Mouse (Mus musculus): ENCODE results near the gene Fam117b. TPM values are rescaled to one million over a fixed set of nuclear protein-coding genes. Genes with fewer than 3 reads are reported as not detected.

The Fam117b gene
- total and polyA plus RNA-seq, 3 experiments, result 5.2 to 24.6 (median 10.6) TPM

DNA sequence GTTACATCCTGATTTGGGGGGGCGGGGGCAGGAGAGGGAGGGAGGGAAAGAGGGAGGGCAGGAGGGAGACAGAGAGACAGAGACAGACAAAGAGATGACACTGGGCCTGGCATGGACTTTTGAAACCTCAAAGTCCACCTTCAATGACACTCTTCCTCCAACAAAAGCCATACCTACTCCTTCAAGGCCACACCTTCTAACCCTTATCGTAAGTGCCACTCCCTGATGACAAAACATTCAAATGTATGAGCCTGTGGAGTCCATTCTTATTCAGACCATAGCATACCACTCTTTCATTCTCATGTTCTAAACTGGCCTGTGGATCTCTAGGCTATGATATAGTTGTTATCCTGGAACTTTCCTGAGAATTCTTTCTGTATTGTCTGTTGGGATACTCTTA is 11.6 kb downstream of the Fam117b start:
- peaks cover 2% of the 10 kb centered on the region for H3K36me3 ChIP-seq (ENCODE audit: control insufficient read depth, insufficient read depth, low read length)
- H3K9ac ChIP-seq (ENCODE audit: low read depth, low read length), result no peak overlapping the region
- TF ChIP-seq EP300 (IDR thresholded peaks at IDR 0.05; ENCODE audit: insufficient read depth, low read depth, low read length), result no peak
- no peak for TF ChIP-seq CTCF (IDR thresholded peaks at IDR 0.05)
- no peak for TF ChIP-seq POLR2A (IDR thresholded peaks at IDR 0.05; ENCODE audit: insufficient read depth, low read depth, low read length)
- no peaks in the 10 kb centered on the region for H3K27me3 ChIP-seq (ENCODE audit: control insufficient read depth, insufficient read depth, low read length)
- H3K27ac ChIP-seq, result no peak overlapping the region
- DNase-seq, result no peak
- H3K79me2 ChIP-seq (replicated peaks; ENCODE audit: control insufficient read depth, insufficient read depth, low read length), result peaks cover 8% of the 10 kb centered on the region
- intact Hi-C loops (cut with DNase I), result no loop called here
- H3K4me3 ChIP-seq, result no peak overlapping the region
- peaks cover 2% of the 10 kb centered on the region for H3K4me1 ChIP-seq (ENCODE audit: control insufficient read depth, insufficient read depth, low read length)
- WGBS, result 85% methylated on average over 2 of the region's 2 CpGs

DNA sequence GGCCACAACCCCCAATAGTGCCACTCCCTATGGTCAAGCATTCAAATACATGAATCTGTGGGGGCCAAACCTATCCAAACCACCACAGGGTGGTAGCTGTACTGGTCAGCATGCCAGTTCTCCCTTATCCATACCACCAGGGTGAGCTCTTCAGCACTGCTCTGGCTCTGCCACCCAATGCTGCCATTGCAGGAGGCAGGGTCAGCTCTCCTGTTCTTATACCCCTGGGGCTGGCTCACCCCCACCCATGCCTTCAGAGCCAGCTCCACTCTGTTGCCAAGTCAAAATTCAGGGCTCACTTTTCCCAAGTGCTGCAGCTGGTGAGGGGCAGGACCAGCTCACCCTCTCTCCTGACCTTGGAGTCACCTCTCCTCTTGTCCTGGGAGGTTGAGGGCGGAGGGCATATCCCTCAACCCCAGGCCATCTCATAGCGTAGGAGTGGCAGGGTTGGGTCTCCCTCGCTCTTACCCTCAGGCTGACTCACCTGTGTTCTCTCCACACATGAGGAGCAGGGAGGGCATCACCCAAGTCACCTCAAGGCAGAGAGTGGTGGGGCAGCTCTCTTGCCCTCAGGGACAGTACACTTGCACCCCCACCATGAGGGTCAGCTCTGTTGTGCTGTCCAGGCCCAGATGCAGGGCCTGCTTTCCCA is 13.3 kb downstream of the Fam117b start:
- no peaks in the 10 kb centered on the region for H3K27me3 ChIP-seq (ENCODE audit: control insufficient read depth, insufficient read depth, low read length)
- intact Hi-C loops (cut with DNase I), result no loop called here
- TF ChIP-seq CTCF (IDR thresholded peaks at IDR 0.05) (no peak), EP300 (IDR thresholded peaks at IDR 0.05; ENCODE audit: insufficient read depth, low read depth, low read length) (no peak), POLR2A (IDR thresholded peaks at IDR 0.05; ENCODE audit: insufficient read depth, low read depth, low read length) (no peak)
- DNase-seq, result no peak
- H3K4me3 ChIP-seq, result no peak overlapping the region
- 95% methylated on average over 3 of the region's 3 CpGs for WGBS
- peaks cover 3% of the 10 kb centered on the region for H3K36me3 ChIP-seq (ENCODE audit: control insufficient read depth, insufficient read depth, low read length)
- no peak overlapping the region for H3K27ac ChIP-seq
- peaks cover 6% of the 10 kb centered on the region for H3K4me1 ChIP-seq (ENCODE audit: control insufficient read depth, insufficient read depth, low read length)
- no peak overlapping the region for H3K9ac ChIP-seq (ENCODE audit: low read depth, low read length)
- peaks cover 8% of the 10 kb centered on the region for H3K79me2 ChIP-seq (replicated peaks; ENCODE audit: control insufficient read depth, insufficient read depth, low read length)

DNA sequence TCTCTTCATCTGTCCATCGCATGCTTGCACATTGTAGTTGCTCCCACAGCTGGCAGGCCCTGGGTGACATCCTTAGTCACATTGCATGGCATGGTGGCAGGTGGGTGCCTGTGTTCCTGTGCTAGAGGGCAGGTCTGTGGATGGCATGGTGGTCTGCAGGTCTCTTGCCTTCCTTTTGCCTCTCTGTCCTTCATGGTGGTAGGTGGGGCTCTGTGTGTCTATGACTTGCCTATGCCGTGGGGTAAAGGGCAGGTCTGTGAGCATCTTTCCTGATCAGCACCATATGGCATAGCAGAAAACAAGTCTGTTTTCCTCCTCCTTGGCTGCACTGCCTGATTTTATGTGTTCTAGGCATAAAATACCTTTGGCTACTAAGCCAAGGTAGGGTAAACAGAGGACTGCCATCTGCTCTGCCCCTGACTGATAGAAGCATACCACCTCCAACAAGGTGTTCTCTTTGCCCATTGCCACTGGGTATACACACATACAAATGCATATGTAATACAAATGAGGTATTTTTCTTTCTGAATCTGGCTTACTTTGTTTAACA is 14.4 kb downstream of the Fam117b start:
- intact Hi-C loops (cut with DNase I), result no loop called here
- TF ChIP-seq POLR2A (IDR thresholded peaks at IDR 0.05; ENCODE audit: insufficient read depth, low read depth, low read length) (no peak), EP300 (IDR thresholded peaks at IDR 0.05; ENCODE audit: insufficient read depth, low read depth, low read length) (no peak), CTCF (IDR thresholded peaks at IDR 0.05) (no peak)
- Histone ChIP-seq H3K4me1 (ENCODE audit: control insufficient read depth, insufficient read depth, low read length) (peaks cover 6% of the 10 kb centered on the region), H3K4me3 (no peak overlapping the region), H3K79me2 (replicated peaks; ENCODE audit: control insufficient read depth, insufficient read depth, low read length) (peaks cover 8% of the 10 kb centered on the region), H3K27ac (no peak overlapping the region), H3K27me3 (ENCODE audit: control insufficient read depth, insufficient read depth, low read length) (no peaks in the 10 kb centered on the region), H3K9ac (ENCODE audit: low read depth, low read length) (no peak overlapping the region), H3K36me3 (ENCODE audit: control insufficient read depth, insufficient read depth, low read length) (peaks cover 3% of the 10 kb centered on the region)
- DNase-seq, result no peak
- 93% methylated on average over 2 of the region's 2 CpGs for WGBS

DNA sequence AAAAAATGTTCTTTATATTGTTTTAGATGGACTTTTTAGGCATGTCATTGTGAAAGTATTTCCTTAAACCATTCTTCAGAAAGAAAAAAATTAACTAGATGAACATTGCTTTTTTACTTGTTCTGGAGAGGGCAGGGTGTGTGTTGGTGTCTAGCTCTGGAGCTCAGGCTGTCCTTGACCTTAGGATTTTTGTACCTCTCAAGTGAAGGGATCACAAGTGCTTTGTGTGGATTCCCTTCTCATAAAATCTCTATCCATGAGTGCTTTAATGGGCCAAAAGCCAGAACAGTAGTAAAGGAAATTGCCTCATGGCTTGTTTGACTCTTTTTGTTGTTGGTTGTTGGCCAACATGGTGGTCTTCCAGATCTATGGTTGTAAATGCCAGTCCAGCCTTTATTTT is 18.1 kb downstream of the Fam117b start:
- Histone ChIP-seq H3K27me3 (ENCODE audit: control insufficient read depth, insufficient read depth, low read length) (no peaks in the 10 kb centered on the region), H3K4me1 (ENCODE audit: control insufficient read depth, insufficient read depth, low read length) (peaks cover 6% of the 10 kb centered on the region), H3K27ac (no peak overlapping the region), H3K79me2 (replicated peaks; ENCODE audit: control insufficient read depth, insufficient read depth, low read length) (peaks cover 15% of the 10 kb centered on the region), H3K4me3 (no peak overlapping the region), H3K36me3 (ENCODE audit: control insufficient read depth, insufficient read depth, low read length) (peaks cover 4% of the 10 kb centered on the region), H3K9ac (ENCODE audit: low read depth, low read length) (no peak overlapping the region)
- no peak for DNase-seq
- intact Hi-C loops (cut with DNase I), result loop anchor here (2.0 kb wide), 1 partner anchor 16 kb away; no protein-coding TSS in a partner anchor
- TF ChIP-seq EP300 (IDR thresholded peaks at IDR 0.05; ENCODE audit: insufficient read depth, low read depth, low read length) (no peak), POLR2A (IDR thresholded peaks at IDR 0.05; ENCODE audit: insufficient read depth, low read depth, low read length) (no peak), CTCF (IDR thresholded peaks at IDR 0.05) (no peak)

DNA sequence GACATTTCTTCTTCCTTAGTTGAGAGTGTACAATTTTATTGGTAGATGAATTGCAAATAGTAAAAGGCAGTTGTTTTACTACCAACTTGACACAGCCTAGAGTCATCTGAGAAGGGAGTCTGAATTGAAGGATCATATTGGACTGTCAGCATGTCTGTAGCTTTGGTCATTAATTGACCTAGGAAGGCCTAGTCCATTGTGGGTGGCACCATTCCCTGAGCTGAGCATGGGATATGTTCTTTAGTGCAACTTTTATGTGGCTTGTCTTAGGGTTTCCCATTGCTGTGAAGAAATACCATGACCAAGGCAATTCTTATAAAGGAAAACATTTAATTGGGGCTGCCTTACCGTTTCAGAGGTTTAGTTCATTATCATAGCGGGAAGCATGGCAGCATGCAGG is 20.2 kb downstream of the Fam117b start:
- Histone ChIP-seq H3K9ac (ENCODE audit: low read depth, low read length) (no peak overlapping the region), H3K4me3 (no peak overlapping the region), H3K4me1 (ENCODE audit: control insufficient read depth, insufficient read depth, low read length) (peaks cover 6% of the 10 kb centered on the region), H3K27ac (no peak overlapping the region), H3K27me3 (ENCODE audit: control insufficient read depth, insufficient read depth, low read length) (no peaks in the 10 kb centered on the region), H3K36me3 (ENCODE audit: control insufficient read depth, insufficient read depth, low read length) (peaks cover 4% of the 10 kb centered on the region), H3K79me2 (replicated peaks; ENCODE audit: control insufficient read depth, insufficient read depth, low read length) (peaks cover 9% of the 10 kb centered on the region; the same call in 1 of the 2 replicates)
- WGBS, result 98% methylated on average over 2 of the region's 2 CpGs
- no peak for TF ChIP-seq POLR2A (IDR thresholded peaks at IDR 0.05; ENCODE audit: insufficient read depth, low read depth, low read length)
- no peak for TF ChIP-seq EP300 (IDR thresholded peaks at IDR 0.05; ENCODE audit: insufficient read depth, low read depth, low read length)
- TF ChIP-seq CTCF (IDR thresholded peaks at IDR 0.05), result no peak
- no peak for DNase-seq
- intact Hi-C loops (cut with DNase I), result no loop called here

GRCm38 (mm10) chr1:59941063-59941462 is 28.3 kb downstream of the Fam117b start:
- intact Hi-C loops (cut with DNase I), result no loop called here
- no peak for DNase-seq
- peaks cover 4% of the 10 kb centered on the region for H3K4me1 ChIP-seq (ENCODE audit: control insufficient read depth, insufficient read depth, low read length)
- no peak overlapping the region for H3K27ac ChIP-seq
- WGBS, result 100% methylated on average over 1 of the region's 1 CpGs
- TF ChIP-seq POLR2A (IDR thresholded peaks at IDR 0.05; ENCODE audit: insufficient read depth, low read depth, low read length) (no peak), EP300 (IDR thresholded peaks at IDR 0.05; ENCODE audit: insufficient read depth, low read depth, low read length) (no peak), CTCF (IDR thresholded peaks at IDR 0.05) (no peak)
- no peaks in the 10 kb centered on the region; the same call in 1 of the 2 replicates for H3K79me2 ChIP-seq (replicated peaks; ENCODE audit: control insufficient read depth, insufficient read depth, low read length)
- no peak overlapping the region for H3K4me3 ChIP-seq
- peaks cover 15% of the 10 kb centered on the region for H3K36me3 ChIP-seq (ENCODE audit: control insufficient read depth, insufficient read depth, low read length)
- H3K27me3 ChIP-seq (ENCODE audit: control insufficient read depth, insufficient read depth, low read length), result no peaks in the 10 kb centered on the region
- H3K9ac ChIP-seq (ENCODE audit: low read depth, low read length), result no peak overlapping the region
